Mouse (Mus musculus): ENCODE results near the gene Colgalt1.
A peak's percentile ranks its signal among the peaks of the same experiment; 100 is the strongest.

The Colgalt1 gene

DNA sequence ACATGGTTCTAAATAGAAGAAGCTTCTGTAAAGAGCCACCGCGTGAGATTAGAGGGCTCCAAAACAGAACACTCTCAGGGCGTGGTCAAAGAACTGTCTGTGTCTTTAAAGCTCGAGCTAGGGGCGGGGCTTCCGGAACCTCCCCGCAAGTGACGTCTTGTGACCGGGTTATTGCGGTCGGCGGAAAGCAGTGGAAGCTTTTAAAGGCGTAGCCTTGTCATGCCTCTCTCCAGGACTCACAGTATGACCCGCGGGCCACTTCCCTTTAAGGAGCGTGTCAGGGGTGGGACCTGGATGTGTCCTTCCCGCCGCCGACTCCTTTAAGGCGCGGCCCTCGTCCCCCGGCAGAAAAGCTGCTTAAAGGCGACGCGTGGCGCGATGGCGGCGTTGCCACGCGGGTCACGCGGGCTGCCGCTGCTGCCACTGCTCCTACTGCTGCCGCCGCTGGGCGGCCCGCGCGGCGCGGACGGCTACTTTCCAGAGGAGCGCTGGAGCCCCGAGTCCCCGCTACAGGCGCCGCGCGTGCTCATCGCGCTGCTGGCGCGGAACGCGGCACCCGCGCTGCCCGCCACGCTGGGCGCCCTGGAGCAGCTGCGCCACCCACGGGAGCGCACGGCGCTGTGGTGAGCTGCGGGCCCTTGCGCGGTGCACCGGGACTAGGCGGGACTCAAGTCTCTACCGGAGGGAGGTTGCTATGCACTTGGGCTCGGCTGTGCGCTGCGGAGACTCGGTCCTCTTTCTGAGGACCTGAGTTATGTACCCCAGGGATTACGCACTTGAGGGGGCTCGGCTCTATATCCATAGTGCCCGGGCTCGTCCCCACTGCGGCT is at the start of gene Colgalt1:
Gene Colgalt1 (plus strand): TSS at position 177 of the 830 bp plus-strand sequence.
- DNase-seq (ENCODE audit: low spot score), result peak; percentile 99

DNA sequence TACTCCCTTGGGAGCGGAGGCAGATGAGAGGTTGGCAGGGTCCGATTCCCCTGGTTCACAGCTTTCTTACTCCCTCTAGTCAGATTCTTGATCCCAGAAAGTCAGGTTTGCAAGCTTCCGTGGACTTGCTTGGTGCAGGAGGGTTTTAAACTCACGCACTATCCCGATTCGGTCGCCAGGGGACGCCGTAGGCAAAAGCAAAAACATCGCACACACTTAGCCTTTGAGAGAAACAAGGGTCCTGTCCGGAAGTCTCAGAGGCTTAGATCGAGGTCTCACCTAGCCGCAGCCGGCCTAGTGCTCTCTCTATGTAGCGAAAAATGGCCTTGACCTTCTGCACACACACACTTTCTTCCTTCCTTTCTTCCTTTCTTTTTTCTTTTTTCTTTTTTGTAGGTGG is 49.4 kb upstream of the Colgalt1 start:
- DNase-seq (ENCODE audit: low spot score), result no peak

DNA sequence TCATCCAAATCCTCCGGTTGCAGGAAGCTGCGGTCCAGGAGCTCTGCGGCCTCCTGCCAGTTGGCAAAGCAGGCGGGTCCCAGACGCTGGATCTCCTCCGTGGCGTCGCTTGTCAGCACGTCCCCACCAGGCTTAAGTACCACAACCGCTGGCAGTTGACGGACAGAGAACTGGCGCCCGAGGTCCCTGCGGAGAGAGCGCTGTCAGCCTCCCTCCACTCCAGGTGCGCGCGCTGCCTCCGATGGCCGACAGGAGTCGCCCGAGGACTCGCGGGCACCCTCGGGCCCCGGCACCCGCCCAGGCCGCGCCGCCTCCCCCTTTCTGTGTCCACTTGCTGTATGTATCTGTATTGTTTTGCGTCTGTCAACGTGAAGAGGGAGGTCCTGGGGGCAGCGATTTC is 48.0 kb upstream of the Colgalt1 start:
- peak; percentile 82 for DNase-seq (ENCODE audit: low spot score)

- DNase-seq (ENCODE audit: low spot score), result no peak
Observed at GRCm38 (mm10) chr8:71563992-71564391, 46.8 kb upstream of the Colgalt1 start.

DNA sequence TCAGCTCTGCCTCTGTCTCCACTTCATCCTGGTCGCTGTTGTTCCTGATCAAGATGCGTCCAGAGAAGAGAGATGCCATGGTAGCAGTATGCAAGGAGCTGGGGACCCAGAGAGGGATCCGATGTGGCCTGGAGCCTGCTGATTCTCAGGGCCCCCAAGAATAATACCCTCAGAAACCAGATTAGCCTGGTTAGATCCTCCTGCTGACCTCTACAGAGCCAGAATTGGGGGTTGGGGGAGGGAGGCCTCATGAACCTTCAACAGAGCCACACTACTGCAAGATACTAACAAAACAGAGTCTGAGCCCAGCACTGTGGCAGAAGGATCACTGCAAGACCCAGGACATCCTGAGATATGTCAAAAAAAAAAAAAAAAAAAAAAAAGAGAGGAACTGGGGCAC is 44.3 kb upstream of the Colgalt1 start, which contains the start of gene Nxnl1:
Gene Nxnl1 (minus strand): TSS at position 101 of the 400 bp plus-strand sequence.
- DNase-seq (ENCODE audit: low spot score), result no peak

DNA sequence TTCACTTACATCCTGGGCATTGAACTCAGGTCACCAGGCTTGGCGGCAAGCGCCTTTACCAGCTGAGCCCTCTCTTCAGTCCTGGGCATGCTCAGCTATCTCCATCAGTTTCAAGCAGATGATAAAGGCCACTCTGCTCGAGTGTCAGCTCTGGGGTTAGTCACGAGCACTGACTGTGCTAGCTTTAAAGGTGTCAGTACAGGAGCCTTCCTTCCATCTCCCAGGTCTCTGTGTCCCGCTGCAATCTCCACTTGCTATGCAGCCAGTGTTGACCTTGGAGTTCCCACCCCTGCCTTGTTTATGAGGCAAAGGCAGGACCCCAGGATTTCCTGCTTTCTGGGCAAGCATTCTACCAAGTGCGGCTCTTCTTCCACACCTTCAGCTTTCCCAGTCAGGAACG is 43.2 kb upstream of the Colgalt1 start:
- no peak for DNase-seq (ENCODE audit: low spot score)

DNA sequence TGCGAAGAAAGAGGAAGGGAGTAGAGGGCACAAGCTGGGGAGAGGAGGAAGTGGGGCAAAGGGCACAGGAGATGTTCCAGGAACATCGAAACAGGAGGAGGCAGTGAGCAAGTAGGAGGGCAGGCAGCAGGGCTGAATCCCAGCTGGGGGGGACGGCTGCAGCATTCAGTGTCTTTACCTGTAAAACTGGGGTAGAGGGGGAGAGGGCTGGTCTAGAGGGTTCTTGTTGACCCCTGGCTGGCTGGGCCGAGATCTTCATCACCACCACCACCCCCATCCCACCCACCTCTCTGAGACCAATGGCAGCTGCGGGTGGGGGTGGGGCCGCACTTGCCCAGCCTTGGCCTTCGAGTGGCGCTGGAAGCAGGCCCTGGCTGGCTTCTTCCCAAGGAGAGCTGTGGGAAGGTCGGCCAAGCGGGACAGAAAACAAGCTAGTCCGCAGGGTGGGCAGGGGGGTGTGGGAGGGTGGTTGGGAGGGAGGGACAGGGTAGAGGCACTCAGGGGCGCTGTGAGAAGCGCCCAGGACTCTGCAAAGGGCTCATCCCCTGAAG is 42.3 kb upstream of the Colgalt1 start, which contains the start of gene Slc27a1:
Gene Slc27a1 (plus strand): TSS at position 496 of the 551 bp plus-strand sequence.
- peak; percentile 83 for DNase-seq (ENCODE audit: low spot score)

- no peak for DNase-seq (ENCODE audit: low spot score)
Observed at GRCm38 (mm10) chr8:71568941-71569340, 41.9 kb upstream of the Colgalt1 start.

- DNase-seq (ENCODE audit: low spot score), result peak; percentile 92
Observed at GRCm38 (mm10) chr8:71569366-71570290, 41.2 kb upstream of the Colgalt1 start.

- peak; percentile 95 for DNase-seq (ENCODE audit: low spot score)
Observed at GRCm38 (mm10) chr8:71570291-71570954, 40.4 kb upstream of the Colgalt1 start.

DNA sequence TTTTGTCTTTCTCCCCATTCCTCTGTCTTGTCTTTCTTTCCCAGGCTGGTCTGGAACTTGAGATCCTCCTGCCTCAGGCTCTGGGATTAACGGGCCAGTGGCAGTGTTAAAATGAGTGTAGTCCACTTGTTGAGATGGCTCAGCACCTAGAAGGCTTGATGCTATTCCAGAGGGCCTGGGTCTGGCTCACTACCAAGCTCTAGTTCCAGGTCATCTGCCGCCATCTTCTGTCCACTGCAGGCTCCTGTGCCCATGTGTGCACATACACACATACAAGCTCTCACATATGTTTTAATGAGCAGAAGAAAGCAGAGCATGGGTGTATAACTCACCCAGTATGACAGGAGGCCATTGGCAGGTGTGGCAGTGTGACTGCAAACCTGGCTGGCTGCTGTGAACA is 38.7 kb upstream of the Colgalt1 start:
- DNase-seq (ENCODE audit: low spot score), result no peak

DNA sequence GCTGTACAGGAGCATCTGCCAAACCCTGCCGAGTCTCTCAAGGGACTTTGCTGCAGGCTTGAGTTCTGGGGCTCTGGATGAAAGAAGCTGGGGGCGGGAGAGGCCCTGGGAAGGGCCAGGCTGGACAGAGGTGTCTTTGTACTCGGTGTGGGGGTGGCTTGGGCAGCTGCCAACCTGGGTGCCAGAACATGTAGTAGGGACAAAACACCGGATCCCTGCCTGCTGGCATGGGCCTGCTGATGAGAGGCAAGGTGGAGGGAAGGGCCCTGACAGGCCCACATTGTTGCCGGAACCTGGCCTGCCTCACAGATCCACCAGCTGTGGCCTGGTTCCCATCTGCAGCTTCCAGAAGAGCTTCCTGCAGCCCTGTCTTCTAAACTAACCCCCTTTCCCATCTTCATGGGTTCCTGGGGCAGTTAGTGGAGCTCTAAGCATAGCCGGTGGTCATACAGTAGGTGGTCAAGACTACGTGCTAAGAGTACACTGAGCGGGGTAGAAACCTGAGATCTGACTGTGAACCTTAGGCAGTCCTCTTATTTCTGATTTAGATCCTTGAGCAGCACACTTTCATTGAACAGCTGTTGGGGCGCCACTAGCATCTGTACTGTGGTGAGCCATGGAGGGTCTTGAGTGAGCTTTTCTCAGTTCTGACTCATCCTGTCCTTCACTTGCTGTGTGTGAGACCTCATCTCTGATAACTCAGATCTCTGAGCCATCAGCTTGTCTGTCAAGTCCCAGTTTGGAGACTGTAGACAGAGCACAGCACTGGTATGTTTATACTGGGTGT is 37.8 kb upstream of the Colgalt1 start:
- peak; percentile 88 for DNase-seq (ENCODE audit: low spot score)

DNA sequence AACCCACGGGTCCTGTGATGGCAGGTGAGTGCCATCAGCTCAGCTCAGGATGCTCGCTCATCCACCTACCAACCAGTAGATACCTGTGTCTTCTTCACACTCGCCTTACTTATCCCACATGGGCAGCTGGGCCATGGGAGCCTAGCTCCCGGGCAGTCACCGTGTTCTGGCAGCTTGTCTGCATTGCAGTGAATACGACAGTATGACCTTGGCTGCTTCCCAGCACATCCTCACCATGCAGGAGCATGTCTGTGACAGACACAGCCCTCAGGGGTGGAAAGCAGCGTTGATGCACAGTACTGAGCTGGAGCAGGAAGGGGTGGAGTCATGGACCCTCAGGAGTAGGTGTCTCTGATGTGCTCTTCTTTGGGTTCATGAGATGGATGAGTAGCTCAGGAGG is 36.4 kb upstream of the Colgalt1 start:
- DNase-seq (ENCODE audit: low spot score), result no peak

GRCm38 (mm10) chr8:71575020-71575419 is 35.8 kb upstream of the Colgalt1 start:
- DNase-seq (ENCODE audit: low spot score), result no peak

DNA sequence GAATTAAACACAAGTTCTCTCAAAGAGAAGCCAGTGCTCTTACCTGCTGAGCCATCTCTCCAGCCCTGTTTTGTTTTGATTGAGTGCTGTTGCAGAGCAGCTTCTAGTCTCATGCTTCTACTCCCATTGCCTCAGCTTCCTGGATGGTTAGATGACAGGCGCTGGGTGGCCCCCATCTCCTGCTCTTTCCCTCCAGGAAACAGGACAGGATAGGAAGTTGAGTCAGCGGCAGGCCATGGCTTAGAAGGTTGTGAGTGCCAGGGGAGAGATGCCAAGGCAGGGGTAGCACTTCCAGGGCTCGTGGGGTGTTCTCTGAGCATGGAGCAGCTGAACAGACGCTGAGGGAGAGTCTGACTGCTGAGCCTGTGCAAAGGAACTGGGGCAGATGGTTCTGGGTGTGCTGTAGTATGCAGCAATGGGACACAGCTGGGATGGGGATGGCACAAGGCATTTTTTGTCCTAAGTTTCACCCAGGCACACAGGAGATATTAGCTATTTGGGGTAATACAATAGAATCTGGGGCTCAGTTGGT is 32.9 kb upstream of the Colgalt1 start:
- no peak for DNase-seq (ENCODE audit: low spot score)

GRCm38 (mm10) chr8:71579009-71579408 is 31.8 kb upstream of the Colgalt1 start:
- no peak for DNase-seq (ENCODE audit: low spot score)

DNA sequence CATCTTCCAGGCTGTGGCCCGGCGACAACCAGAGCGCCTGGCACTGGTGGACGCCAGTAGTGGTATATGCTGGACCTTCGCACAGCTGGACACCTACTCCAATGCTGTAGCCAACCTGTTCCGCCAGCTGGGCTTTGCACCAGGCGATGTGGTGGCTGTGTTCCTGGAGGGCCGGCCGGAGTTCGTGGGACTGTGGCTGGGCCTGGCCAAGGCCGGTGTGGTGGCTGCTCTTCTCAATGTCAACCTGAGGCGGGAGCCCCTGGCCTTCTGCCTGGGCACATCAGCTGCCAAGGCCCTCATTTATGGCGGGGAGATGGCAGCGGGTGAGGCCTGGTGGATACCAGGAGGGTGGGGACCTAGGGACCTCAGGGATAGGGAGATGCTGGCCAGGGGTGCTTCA is 31.3 kb upstream of the Colgalt1 start:
- no peak for DNase-seq (ENCODE audit: low spot score)

DNA sequence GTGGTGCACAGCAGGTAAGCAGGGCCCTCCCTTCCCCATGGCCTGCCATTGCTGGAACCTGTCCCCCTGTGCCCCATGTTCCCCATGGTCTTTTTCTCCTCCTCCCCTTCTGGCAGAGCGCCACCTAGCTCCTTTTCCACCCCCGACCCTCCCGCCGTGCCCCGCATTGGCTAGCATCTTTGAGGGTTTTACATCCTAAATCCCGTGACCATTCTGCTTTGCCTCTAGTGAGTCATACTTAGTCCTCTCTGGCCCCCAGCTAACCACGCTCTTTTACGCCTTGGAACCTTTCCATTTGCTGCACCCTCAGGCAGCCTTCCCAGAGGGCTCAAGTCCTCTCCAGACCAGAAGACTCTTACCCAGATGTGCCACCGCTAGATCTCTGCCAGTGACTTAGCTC is 30.6 kb upstream of the Colgalt1 start:
- DNase-seq (ENCODE audit: low spot score), result no peak

GRCm38 (mm10) chr8:71586891-71587290 is 23.9 kb upstream of the Colgalt1 start:
- no peak for DNase-seq (ENCODE audit: low spot score)

- no peak for DNase-seq (ENCODE audit: low spot score)
Observed at GRCm38 (mm10) chr8:71588762-71589161, 22.0 kb upstream of the Colgalt1 start.

DNA sequence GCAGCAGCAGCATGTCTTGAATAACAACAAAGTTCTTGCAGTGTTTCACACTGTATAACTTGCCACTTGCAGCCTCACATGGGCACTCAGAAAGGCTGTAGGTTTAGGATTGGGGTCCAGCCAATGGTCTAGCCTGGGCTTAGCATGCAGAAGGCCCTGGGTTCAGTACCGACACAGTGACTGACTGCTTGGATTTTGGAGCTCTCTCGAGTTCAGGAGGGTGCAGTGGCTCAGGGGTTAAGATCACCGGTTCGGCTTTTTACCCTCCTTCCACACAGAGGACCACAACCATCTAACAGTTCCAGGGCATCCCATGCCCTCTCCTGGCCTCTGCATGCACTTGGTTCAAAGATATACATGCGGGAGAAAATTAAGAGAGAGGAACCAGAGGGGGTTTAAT is 19.8 kb upstream of the Colgalt1 start:
- no peak for DNase-seq (ENCODE audit: low spot score)

All from testis, postnatal 14 days (tissue).